Mouse (Mus musculus): ENCODE measurements around the gene Pcsk6.

DNA sequence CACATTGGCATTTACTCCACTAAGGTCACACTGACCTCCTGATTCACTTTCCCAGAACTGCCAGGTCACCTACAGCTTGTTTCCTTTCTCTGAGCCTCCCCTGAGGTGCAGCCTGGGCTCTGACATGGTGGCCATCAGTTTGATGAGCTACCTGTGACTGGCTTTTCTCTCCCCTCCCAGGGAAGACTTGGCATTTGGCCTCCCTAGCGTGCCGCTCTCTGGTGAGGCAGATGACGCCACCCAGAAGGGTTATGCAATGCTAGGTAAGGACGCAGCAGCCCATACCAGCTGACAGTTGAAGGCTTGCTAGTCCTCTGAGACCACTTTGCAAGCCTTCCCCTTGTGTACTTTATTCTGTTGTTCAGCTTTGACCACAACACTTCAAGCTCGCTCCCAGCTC lies 141.9 kb downstream of the Pcsk6 start:
- TF ChIP-seq CTCF (IDR thresholded peaks at IDR 0.05; ENCODE audit: control insufficient read depth, insufficient read depth, insufficient replicate concordance, low read depth, low read length) (no peak), POLR2A (IDR thresholded peaks at IDR 0.05; ENCODE audit: control insufficient read depth, low read depth, low read length) (no peak)

Measured in testis, adult 2 months (tissue).